9 mouse cellular contexts compared by ENCODE assay signal in the genomic region with DNA sequence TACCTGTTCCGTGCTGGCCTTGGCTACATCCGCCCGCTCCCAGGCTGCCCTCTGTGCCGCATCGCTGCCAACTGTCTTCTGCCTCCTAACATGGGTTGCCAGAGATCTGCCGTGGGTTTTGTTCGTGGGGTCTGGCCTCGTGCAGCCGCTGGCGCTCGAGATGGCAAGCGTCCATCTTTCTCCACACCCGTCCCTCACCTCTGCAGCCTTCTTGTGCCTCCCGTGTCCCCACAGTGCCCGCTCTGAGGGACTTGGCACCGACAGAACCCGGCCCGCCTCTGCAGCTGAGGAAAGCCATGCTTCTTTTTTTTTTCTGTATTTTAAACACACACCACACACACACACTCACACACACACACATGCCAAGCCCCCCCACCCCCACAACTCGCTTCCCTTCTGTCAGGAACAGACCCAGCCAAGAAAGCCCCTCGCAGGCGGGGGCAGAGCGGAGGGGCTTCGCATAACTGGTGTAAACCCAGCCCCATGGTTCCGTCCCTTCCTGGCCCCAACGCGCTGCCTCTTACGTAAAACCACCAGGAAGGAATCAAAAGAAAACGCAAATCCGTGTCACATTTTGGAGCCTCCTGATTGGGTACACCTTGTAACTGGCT. TPM values are rescaled to one million over a fixed set of nuclear protein-coding genes. Genes with fewer than 3 reads are reported as not detected.
DNase-seq lines count a peak whose midpoint lies in the region; ATAC-seq and TF ChIP-seq lines count a peak whose summit lies in the region.
"Had no signal": no experiment of that assay in that cellular context is flagged by ENCODE, and none has a peak within 500 bp of the region (broad histone marks: within the 10 kb centered on the region; RNA-seq: fewer than 3 reads in every experiment).

No protein-coding gene starts in this region.

- intact Hi-C loops in left cerebral cortex, adult 2 months (cut with DNase I) = no loop called here

- TF ChIP-seq CTCF in left cerebral cortex, adult 2 months (IDR thresholded peaks at IDR 0.05) = no peak

- H3K9ac ChIP-seq in forebrain, embryonic 16.5 days (replicated peaks; ENCODE audit: low read depth, low read length) = peak overlapping the region; percentile 48

- 43% methylated on average over 29 of the region's 29 CpGs for WGBS in forebrain, embryonic 16.5 days

- H3K4me1 ChIP-seq in forebrain, embryonic 16.5 days (replicated peaks; ENCODE audit: control insufficient read depth, insufficient read depth, low read length) = peaks cover 43% of the 10 kb centered on the region

- H3K4me2 ChIP-seq in forebrain, embryonic 16.5 days (ENCODE audit: low read length) = peak overlapping the region; percentile 47

- H3K36me3 ChIP-seq in forebrain, embryonic 16.5 days (ENCODE audit: control insufficient read depth, insufficient read depth) = no peaks in the 10 kb centered on the region

- H3K27me3 ChIP-seq in forebrain, embryonic 16.5 days (replicated peaks; ENCODE audit: control insufficient read depth, insufficient read depth, low read length) = no peaks in the 10 kb centered on the region

- no peaks in the 10 kb centered on the region for H3K9me3 ChIP-seq in forebrain, embryonic 16.5 days (ENCODE audit: control insufficient read depth, low read length)

- peak; percentile 79 for ATAC-seq in forebrain, embryonic 16.5 days

- H3K27ac ChIP-seq in forebrain, embryonic 16.5 days (ENCODE audit: low read length) = peak overlapping the region; percentile 79
- H3K27ac ChIP-seq in left cerebral cortex, adult 2 months = peak overlapping the region; percentile 79

- peak overlapping the region; percentile 39 for H3K4me3 ChIP-seq in forebrain, embryonic 16.5 days (replicated peaks; ENCODE audit: low read length)
- peak overlapping the region; percentile 66 for H3K4me3 ChIP-seq in left cerebral cortex, adult 2 months

- DNase-seq in layer of hippocampus, adult 11-12 months (ENCODE audit: low spot score) = peak; percentile 54
- DNase-seq in layer of hippocampus, adult 9-10 months (ENCODE audit: low spot score) = no peak
- peak; percentile 58 to 61 for DNase-seq in left cerebral cortex, adult 2 months (ENCODE audit: extremely low spot score in 1 of 2, low spot score in 2 of 2)
- DNase-seq in right cerebral cortex, postnatal 36 days (ENCODE audit: low spot score in 2 of 2) = peak; percentile 65 to 77
- DNase-seq in kidney, adult 8-10 months = no peak
- no peak for DNase-seq in thymus, adult 18-20 months
- DNase-seq in lung, postnatal 36 days = no peak
- DNase-seq: lung, adult 2 months had no signal

RNA-seq across cellular contexts. Expression of a gene that starts 23.1 kb away (rescaled TPM):
- 13.6 and 15.9 TPM in 2 replicates for polyA plus RNA-seq in forebrain, embryonic 16.5 days (2015; fragmentation: Nextera tagmentation; extraction: Ambion mirVana)
- total RNA-seq in left cerebral cortex, adult 2 months (2021) = 10 to 100 TPM; 22.8 to 23.3 TPM

RNA-seq across cellular contexts. Expression of a gene that starts 53.3 kb away (rescaled TPM):
- 11.6 and 13.8 TPM in 2 replicates for polyA plus RNA-seq in forebrain, embryonic 16.5 days (2015; fragmentation: Nextera tagmentation; extraction: Ambion mirVana)
- 10 to 100 TPM; 32.8 to 48.8 TPM for total RNA-seq in left cerebral cortex, adult 2 months (2021)

Comparison
In these comparisons a context has a peak if more than half of its experiments do, and no peak if none do; other contexts are left out.
1. DNase-seq: peak in layer of hippocampus, adult 11-12 months (single experiment), left cerebral cortex, adult 2 months (2 of 2) and right cerebral cortex, postnatal 36 days (2 of 2); none in layer of hippocampus, adult 9-10 months (single experiment), kidney, adult 8-10 months (0 of 2), thymus, adult 18-20 months (0 of 2) and lung, postnatal 36 days (single experiment).